Mouse (Mus musculus): ENCODE measurements around the gene Armh1. TPM values are rescaled to one million over a fixed set of nuclear protein-coding genes. Genes with fewer than 3 reads are reported as not detected.

Gene Armh1
- not detected for polyA plus RNA-seq (2014; fragmentation: Illumina TruSeq; extraction: RNeasy Lipid Tissue Mini Kit (QIAGEN cat#74804); ENCODE audit: low read depth, low replicate concordance)

DNA sequence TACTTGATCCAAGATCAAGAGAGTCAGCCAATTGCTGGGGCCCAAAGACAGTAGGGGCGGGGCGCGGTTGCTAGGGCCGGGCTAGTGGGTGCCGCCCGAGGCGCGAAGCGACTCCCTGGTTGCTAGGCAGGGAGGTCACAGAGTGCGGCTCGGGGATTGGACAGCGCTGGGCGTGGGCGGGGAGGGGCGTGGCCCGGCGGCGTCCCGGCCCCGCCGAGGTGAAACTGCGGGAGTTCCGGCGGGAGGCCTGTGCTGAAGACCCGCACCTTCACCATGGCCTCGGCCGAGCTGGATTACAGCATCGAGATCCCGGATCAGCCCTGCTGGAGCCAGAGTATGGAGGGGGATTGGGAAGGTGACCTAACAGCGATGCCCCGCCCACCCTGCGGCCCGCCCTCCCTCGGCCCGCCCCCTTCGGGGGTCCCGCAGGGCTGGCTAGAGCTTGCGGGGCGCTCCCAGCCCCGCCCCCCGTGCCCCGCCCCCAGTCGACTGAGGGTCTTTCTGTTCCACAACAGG lies at the start of gene Armh1, which contains the start of gene Tmem53:
Armh1 (minus strand) TSS at position 325 of the 516 bp plus-strand sequence.
Tmem53 (plus strand) TSS at position 151 of the 516 bp plus-strand sequence.

DNA sequence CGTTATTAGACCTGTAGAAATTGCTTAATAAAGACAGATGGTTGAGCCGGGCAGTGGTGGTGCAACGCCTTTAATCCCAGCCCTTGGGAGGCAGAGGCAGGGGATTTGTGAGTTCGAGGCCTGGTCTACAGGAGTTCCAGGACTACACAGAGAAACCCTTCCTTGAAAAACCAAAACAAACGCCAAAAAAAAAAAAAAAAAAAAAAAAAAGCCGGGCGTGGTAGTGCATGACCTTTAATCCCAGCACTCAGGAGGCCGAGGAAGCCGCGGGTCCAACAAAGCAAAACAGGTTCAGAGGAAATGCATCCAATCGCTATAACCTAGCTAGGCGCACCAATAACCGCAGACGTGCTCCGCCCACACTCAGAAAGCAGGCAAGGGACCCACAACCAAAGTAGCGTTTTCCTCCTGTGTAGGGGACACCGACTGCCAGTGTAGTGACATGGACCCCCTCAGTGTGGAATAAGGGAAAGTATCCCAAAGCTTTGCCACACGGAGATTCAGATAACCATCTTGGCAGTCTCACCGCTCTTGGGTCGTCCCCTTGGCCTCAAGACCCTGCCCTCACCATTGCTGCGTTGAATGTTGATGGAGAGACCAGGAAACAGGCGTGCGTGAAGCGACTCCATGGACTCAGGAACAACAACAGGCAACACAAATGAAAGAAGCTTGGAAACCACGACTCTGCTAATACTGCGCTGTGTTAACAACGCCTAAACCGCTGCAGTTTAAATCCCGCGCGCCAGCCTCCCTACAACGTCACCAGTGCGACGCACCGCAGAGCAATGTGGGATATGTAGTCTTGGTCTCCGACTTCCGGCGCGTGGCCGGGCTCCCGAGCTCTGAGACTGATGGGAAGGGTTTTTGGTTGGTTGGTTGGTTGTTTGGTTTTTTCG lies 69.8 kb downstream of the Armh1 start, which contains the start of gene Kif2c:
Kif2c (minus strand) TSS at position 777 of the 896 bp plus-strand sequence.

Other genes starting within 250 kb of the Armh1 start
- gene Eif2b3, start 232.7 kb downstream of the Armh1 start, polyA plus RNA-seq (2014; fragmentation: Illumina TruSeq; extraction: RNeasy Lipid Tissue Mini Kit (QIAGEN cat#74804); ENCODE audit: low read depth, low replicate concordance): 16.5 TPM
- 1.7 TPM for gene Ptch2, start 156.1 kb downstream of the Armh1 start, polyA plus RNA-seq (2014; fragmentation: Illumina TruSeq; extraction: RNeasy Lipid Tissue Mini Kit (QIAGEN cat#74804); ENCODE audit: low read depth, low replicate concordance)
- gene Btbd19, start 126.4 kb downstream of the Armh1 start, polyA plus RNA-seq (2014; fragmentation: Illumina TruSeq; extraction: RNeasy Lipid Tissue Mini Kit (QIAGEN cat#74804); ENCODE audit: low read depth, low replicate concordance): 3.5 TPM
- not detected for gene Tctex1d4, start 125.3 kb downstream of the Armh1 start, polyA plus RNA-seq (2014; fragmentation: Illumina TruSeq; extraction: RNeasy Lipid Tissue Mini Kit (QIAGEN cat#74804); ENCODE audit: low read depth, low replicate concordance)
- 1.8 TPM for gene Plk3, start 118.2 kb downstream of the Armh1 start, polyA plus RNA-seq (2014; fragmentation: Illumina TruSeq; extraction: RNeasy Lipid Tissue Mini Kit (QIAGEN cat#74804); ENCODE audit: low read depth, low replicate concordance)
- gene Rps8, start 95.9 kb downstream of the Armh1 start, polyA plus RNA-seq (2014; fragmentation: Illumina TruSeq; extraction: RNeasy Lipid Tissue Mini Kit (QIAGEN cat#74804); ENCODE audit: low read depth, low replicate concordance): 601 TPM
- gene Kif2c, start 69.5 kb downstream of the Armh1 start, polyA plus RNA-seq (2014; fragmentation: Illumina TruSeq; extraction: RNeasy Lipid Tissue Mini Kit (QIAGEN cat#74804); ENCODE audit: low read depth, low replicate concordance): not detected
- gene Tmem53, start 174 bp downstream of the Armh1 start, polyA plus RNA-seq (2014; fragmentation: Illumina TruSeq; extraction: RNeasy Lipid Tissue Mini Kit (QIAGEN cat#74804); ENCODE audit: low read depth, low replicate concordance): 21.3 TPM
- 41.0 TPM for gene Rnf220, start 244.9 kb upstream of the Armh1 start, polyA plus RNA-seq (2014; fragmentation: Illumina TruSeq; extraction: RNeasy Lipid Tissue Mini Kit (QIAGEN cat#74804); ENCODE audit: low read depth, low replicate concordance)